Mouse (Mus musculus) limb, embryonic 14.5 days (tissue): ENCODE data around the gene Atg16l2. TPM values are rescaled to one million over a fixed set of nuclear protein-coding genes. Genes with fewer than 3 reads are reported as not detected.
A peak's percentile ranks its signal among the peaks of the same experiment; 100 is the strongest.

Experiments
- ATAC-seq: fragments of 200-750 bp; cut with Nextera tagmentation; 2 replicates; pipeline ENCODE4 v1.8.0; 2017; ENCODE audit warnings: low read depth, moderate number of reproducible peaks, moderate TSS enrichment; ENCODE audit not compliant: low FRiP score
- DNase-seq: peaks from one replicate; pipeline ENCODE4 v3.0.0-alpha.2; 2015; ENCODE audit warnings: low spot score
- H3K27ac ChIP-seq: fragments of 300-500 bp; sonication (generic); replicated peaks from 2 replicates; pipeline ENCODE4 v1.5.1; 2014; ENCODE audit warnings: low read depth, mild to moderate bottlenecking, low read length, moderate library complexity, mixed read lengths
- H3K27me3 ChIP-seq: fragments of 300-500 bp; sonication (generic); 2 replicates; pipeline ENCODE4 v1.6.1; 2014; ENCODE audit warnings: low read length, mixed read lengths; ENCODE audit not compliant: control insufficient read depth, insufficient read depth
- H3K36me3 ChIP-seq: fragments of 300-500 bp; sonication (generic); 2 replicates; pipeline ENCODE4 v1.6.1; 2014; ENCODE audit warnings: mild to moderate bottlenecking, low read length, moderate library complexity, mixed read lengths; ENCODE audit not compliant: control insufficient read depth, insufficient read depth
- H3K4me1 ChIP-seq: fragments of 300-500 bp; sonication (generic); 2 replicates; pipeline ENCODE4 v1.6.1; 2014; ENCODE audit warnings: antibody characterized with exemption, low read length, mixed read lengths; ENCODE audit not compliant: control insufficient read depth, insufficient read depth
- H3K4me2 ChIP-seq: fragments of 300-500 bp; sonication (generic); replicated peaks from 2 replicates; pipeline ENCODE4 v1.6.1; 2014; ENCODE audit warnings: low read depth, mild to moderate bottlenecking, low read length, moderate library complexity; ENCODE audit not compliant: severe bottlenecking
- H3K4me3 ChIP-seq: fragments of 300-500 bp; sonication (generic); replicated peaks from 2 replicates; pipeline ENCODE4 v1.5.1; 2014; ENCODE audit warnings: low read length
- H3K9ac ChIP-seq: fragments of 300-500 bp; sonication (generic); 2 replicates; pipeline ENCODE4 v1.6.1; 2014; ENCODE audit warnings: mild to moderate bottlenecking, low read depth, low read length, moderate library complexity; ENCODE audit not compliant: severe bottlenecking
- H3K9me3 ChIP-seq: fragments of 300-500 bp; sonication (generic); 2 replicates; pipeline ENCODE4 v1.6.1; 2016; ENCODE audit warnings: low read length; ENCODE audit not compliant: control insufficient read depth
- POLR2A ChIP-seq: fragments of 200-500 bp; IDR thresholded peaks from 2 replicates; pipeline ENCODE4 v1.8.0; 2012; ENCODE audit warnings: inconsistent platforms, mild to moderate bottlenecking, moderate library complexity, borderline replicate concordance; ENCODE audit not compliant: insufficient read depth, insufficient read length; ENCODE audit errors: extremely low read depth
- WGBS: fragments of 180-500 bp; shearing (Covaris S2); extraction: QIAGEN DNeasy Blood & Tissue Kit; methylation state at CpG from one replicate; pipeline ENCODE4 v1.1.7; 2014; 5-methylcytosine and 5-hydroxymethylcytosine counted together
- polyA plus RNA-seq, 2 experiments: library from polyadenylated mRNA; depleted of rRNA in 1 of 2; stranded (reverse) in 1 of 2; unstranded in 1 of 2; fragments of >200 nt; fragmentation: Nextera tagmentation in 1 of 2; extraction: Ambion mirVana in 1 of 2; gene quantifications; 2 replicates each; pipeline versions ENCODE4 v1.2.1 to v1.2.3; 2012 to 2014

The Atg16l2 gene
- polyA plus RNA-seq, 2 experiments = 14.5 to 31.1 TPM

DNA sequence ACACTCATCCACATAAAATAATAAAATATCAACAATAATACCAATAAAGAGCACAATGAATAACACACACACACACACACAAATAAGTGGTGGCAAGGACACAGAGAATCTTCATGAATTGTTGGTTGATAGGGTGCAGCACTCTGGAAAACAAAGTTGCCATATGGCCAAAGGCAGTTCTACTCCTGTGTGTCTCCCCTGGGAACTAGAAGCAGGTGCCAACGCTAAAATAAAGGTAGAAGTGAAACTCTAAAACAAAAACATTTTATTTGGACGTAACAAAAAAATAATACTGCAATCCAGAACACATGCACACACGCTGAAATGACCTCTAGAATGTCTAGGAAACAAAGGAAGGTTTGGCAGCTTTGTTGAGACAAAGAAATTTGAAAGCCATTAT is 69.3 kb downstream of the Atg16l2 start:
- 86% methylated on average over 3 of the region's 3 CpGs for WGBS
- Histone ChIP-seq H3K4me1 (no peaks in the 10 kb centered on the region), H3K27ac (no peak overlapping the region), H3K9ac (no peak overlapping the region), H3K4me3 (no peak overlapping the region), H3K9me3 (no peaks in the 10 kb centered on the region), H3K36me3 (no peaks in the 10 kb centered on the region; the same call in 1 of the 2 replicates), H3K27me3 (no peaks in the 10 kb centered on the region), H3K4me2 (no peak overlapping the region)
- DNase-seq = no peak
- no peak for TF ChIP-seq POLR2A
- no peak for ATAC-seq

DNA sequence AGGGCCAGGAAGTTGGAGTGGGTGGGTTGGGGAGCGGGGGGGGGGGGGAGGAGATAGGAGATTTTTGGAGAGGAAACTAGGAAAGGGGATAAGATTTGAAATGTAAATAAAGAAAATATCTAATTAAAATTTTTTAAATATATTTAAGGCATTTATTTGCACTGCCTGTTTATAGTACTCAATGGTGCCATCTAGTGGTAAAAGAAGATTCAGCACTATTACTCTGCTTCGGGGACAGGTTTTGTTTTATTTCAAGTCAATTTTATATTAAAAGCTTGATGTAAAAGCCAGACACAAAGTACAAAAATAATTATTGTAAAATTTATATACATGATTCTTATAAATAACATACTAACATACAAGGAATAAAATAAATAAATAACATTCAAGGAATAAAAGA is 70.6 kb downstream of the Atg16l2 start:
- DNase-seq (peak; percentile 44), ATAC-seq (no peak)
- no peaks in the 10 kb centered on the region; the same call in 1 of the 2 replicates for H3K36me3 ChIP-seq
- H3K4me3 ChIP-seq = no peak overlapping the region
- no peaks in the 10 kb centered on the region for H3K27me3 ChIP-seq
- no peak for TF ChIP-seq POLR2A
- H3K9ac ChIP-seq = no peak overlapping the region
- H3K4me2 ChIP-seq = no peak overlapping the region
- H3K4me1 ChIP-seq = no peaks in the 10 kb centered on the region
- WGBS = 49% methylated on average over 2 of the region's 2 CpGs
- no peak overlapping the region for H3K27ac ChIP-seq
- no peaks in the 10 kb centered on the region for H3K9me3 ChIP-seq

DNA sequence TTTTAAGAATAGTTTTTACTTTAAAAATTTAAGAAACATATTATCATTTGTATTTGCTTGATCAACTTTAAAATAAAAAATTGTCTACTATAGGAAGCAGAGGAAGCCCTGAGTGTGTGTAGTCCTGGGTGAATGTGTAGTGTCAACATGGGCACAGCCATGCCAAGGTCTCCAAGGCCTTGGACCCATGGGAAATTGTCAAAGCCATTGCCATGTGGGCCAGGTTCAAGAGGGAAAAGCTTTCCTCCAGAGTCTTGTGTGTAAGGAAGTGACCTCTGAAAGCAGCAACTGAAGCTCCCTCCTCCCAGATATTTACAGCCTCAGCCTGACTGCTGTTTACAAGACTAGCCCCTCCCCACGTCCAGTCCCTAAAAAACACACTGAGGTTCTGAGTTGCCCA is 72.7 kb downstream of the Atg16l2 start:
- Histone ChIP-seq H3K4me3 (no peak overlapping the region), H3K27me3 (no peaks in the 10 kb centered on the region), H3K4me1 (no peaks in the 10 kb centered on the region), H3K36me3 (no peaks in the 10 kb centered on the region; the same call in 1 of the 2 replicates), H3K9ac (no peak overlapping the region), H3K4me2 (no peak overlapping the region), H3K9me3 (no peaks in the 10 kb centered on the region), H3K27ac (no peak overlapping the region)
- DNase-seq = no peak
- no peak for TF ChIP-seq POLR2A
- WGBS = 29% methylated on average over 1 of the region's 1 CpGs
- ATAC-seq = no peak

DNA sequence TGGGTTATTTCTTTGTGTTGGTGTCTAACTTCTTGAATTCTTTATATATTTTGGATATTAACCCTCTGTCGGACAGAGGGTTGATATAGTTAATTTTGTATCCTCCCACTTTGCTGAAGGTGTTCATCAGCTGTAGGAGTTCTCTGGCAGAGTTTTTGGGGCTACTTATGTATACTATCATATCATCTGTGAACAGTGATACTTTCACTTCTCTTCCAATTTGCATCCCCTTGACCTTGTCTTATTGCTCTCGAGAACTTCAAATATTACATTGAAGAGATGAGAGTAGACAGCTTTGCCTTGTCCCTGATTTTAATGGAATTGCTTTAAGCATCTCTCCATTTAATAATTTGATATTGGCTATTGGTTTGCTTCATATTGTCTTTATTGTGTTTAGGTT is 78.5 kb downstream of the Atg16l2 start:
- Histone ChIP-seq H3K36me3 (no peaks in the 10 kb centered on the region), H3K9me3 (no peaks in the 10 kb centered on the region), H3K9ac (no peak overlapping the region), H3K4me2 (no peak overlapping the region), H3K27me3 (no peaks in the 10 kb centered on the region), H3K27ac (no peak overlapping the region), H3K4me1 (no peaks in the 10 kb centered on the region), H3K4me3 (no peak overlapping the region)
- DNase-seq (no peak), ATAC-seq (no peak)
- TF ChIP-seq POLR2A = no peak
- 94% methylated on average over 2 of the region's 2 CpGs for WGBS

DNA sequence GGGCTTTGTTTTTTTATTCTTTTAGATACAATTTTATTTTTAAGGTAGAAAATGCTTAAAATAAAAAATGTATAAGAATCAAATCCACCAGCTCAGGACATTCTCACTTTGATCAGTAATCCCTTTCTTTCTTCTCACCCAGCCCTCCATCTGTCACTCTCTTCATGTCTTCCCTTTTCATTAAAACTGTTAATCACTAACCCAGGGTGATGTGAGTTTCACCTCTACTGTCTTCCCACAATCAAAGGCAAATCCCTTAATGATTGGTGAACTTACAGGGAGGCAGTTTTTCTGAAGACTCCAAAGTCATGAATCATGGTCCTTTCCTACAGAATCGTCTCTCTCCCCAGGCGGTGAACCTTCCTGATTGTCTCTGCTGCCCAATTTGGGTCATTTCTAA is 85.3 kb downstream of the Atg16l2 start:
- WGBS = 77% methylated on average over 2 of the region's 2 CpGs
- no peak for DNase-seq
- H3K36me3 ChIP-seq = peaks cover 12% of the 10 kb centered on the region; the same call in 1 of the 2 replicates
- H3K27ac ChIP-seq = no peak overlapping the region
- no peak overlapping the region for H3K9ac ChIP-seq
- no peak for ATAC-seq
- H3K4me3 ChIP-seq = no peak overlapping the region
- H3K27me3 ChIP-seq = no peaks in the 10 kb centered on the region
- H3K4me2 ChIP-seq = no peak overlapping the region
- no peaks in the 10 kb centered on the region for H3K9me3 ChIP-seq
- no peaks in the 10 kb centered on the region for H3K4me1 ChIP-seq
- TF ChIP-seq POLR2A = no peak
